Mouse (Mus musculus): Measurements from ENCODE around the gene Fut8. TPM values are rescaled to one million over a fixed set of nuclear protein-coding genes. Genes with fewer than 3 reads are reported as not detected.

The Fut8 gene
- polyA plus RNA-seq, 1 experiment from 2014 or later: 29.6 TPM

- Histone ChIP-seq H3K36me3 (ENCODE audit: insufficient read depth, low read length) (no peaks in the 10 kb centered on the region), H3K4me1 (replicated peaks; ENCODE audit: insufficient read depth, low read length) (no peaks in the 10 kb centered on the region), H3K9me3 (replicated peaks; ENCODE audit: low read length) (no peaks in the 10 kb centered on the region), H3K9ac (ENCODE audit: low read depth, low read length) (no peak overlapping the region), H3K27me3 (ENCODE audit: insufficient read depth, low read length) (no peaks in the 10 kb centered on the region), H3K27ac (no peak overlapping the region), H3K4me2 (ENCODE audit: low read length) (no peak overlapping the region), H3K4me3 (replicated peaks; ENCODE audit: low read depth, low read length) (no peak overlapping the region)
- no peak for DNase-seq (ENCODE audit: low spot score)
- 83% methylated on average over 3 of the region's 3 CpGs for WGBS
- no peak for ATAC-seq (replicated peaks; ENCODE audit: low FRiP score, low read depth)
- no peak for TF ChIP-seq CTCF (IDR thresholded peaks at IDR 0.05; ENCODE audit: low read depth)
These were observed 68.9 kb downstream of the Fut8 start for GRCm38 (mm10) chr12:77306759-77307314.

- Histone ChIP-seq H3K27ac (no peak overlapping the region), H3K9ac (ENCODE audit: low read depth, low read length) (no peak overlapping the region), H3K27me3 (ENCODE audit: insufficient read depth, low read length) (no peaks in the 10 kb centered on the region), H3K4me1 (replicated peaks; ENCODE audit: insufficient read depth, low read length) (no peaks in the 10 kb centered on the region), H3K4me2 (ENCODE audit: low read length) (no peak overlapping the region), H3K4me3 (replicated peaks; ENCODE audit: low read depth, low read length) (no peak overlapping the region), H3K9me3 (replicated peaks; ENCODE audit: low read length) (no peaks in the 10 kb centered on the region), H3K36me3 (ENCODE audit: insufficient read depth, low read length) (no peaks in the 10 kb centered on the region)
- no peak for TF ChIP-seq CTCF (IDR thresholded peaks at IDR 0.05; ENCODE audit: low read depth)
- no peak for ATAC-seq (replicated peaks; ENCODE audit: low FRiP score, low read depth)
- DNase-seq (ENCODE audit: low spot score): no peak
These were observed 71.6 kb downstream of the Fut8 start for GRCm38 (mm10) chr12:77309507-77309906.

GRCm38 (mm10) chr12:77313502-77313901 is 75.6 kb downstream of the Fut8 start:
- H3K27me3 ChIP-seq (ENCODE audit: insufficient read depth, low read length): no peaks in the 10 kb centered on the region
- TF ChIP-seq CTCF (IDR thresholded peaks at IDR 0.05; ENCODE audit: low read depth): no peak
- no peak overlapping the region for H3K9ac ChIP-seq (ENCODE audit: low read depth, low read length)
- no peaks in the 10 kb centered on the region for H3K4me1 ChIP-seq (replicated peaks; ENCODE audit: insufficient read depth, low read length)
- H3K4me2 ChIP-seq (ENCODE audit: low read length): no peak overlapping the region
- H3K36me3 ChIP-seq (ENCODE audit: insufficient read depth, low read length): no peaks in the 10 kb centered on the region
- H3K27ac ChIP-seq: no peak overlapping the region
- no peak overlapping the region for H3K4me3 ChIP-seq (replicated peaks; ENCODE audit: low read depth, low read length)
- no peak for ATAC-seq (replicated peaks; ENCODE audit: low FRiP score, low read depth)
- no peak for DNase-seq (ENCODE audit: low spot score)
- H3K9me3 ChIP-seq (replicated peaks; ENCODE audit: low read length): no peaks in the 10 kb centered on the region

GRCm38 (mm10) chr12:77324142-77324541 is 86.2 kb downstream of the Fut8 start:
- no peaks in the 10 kb centered on the region for H3K4me1 ChIP-seq (replicated peaks; ENCODE audit: insufficient read depth, low read length)
- H3K4me3 ChIP-seq (replicated peaks; ENCODE audit: low read depth, low read length): no peak overlapping the region
- ATAC-seq (replicated peaks; ENCODE audit: low FRiP score, low read depth) (no peak), DNase-seq (ENCODE audit: low spot score) (no peak)
- no peaks in the 10 kb centered on the region for H3K9me3 ChIP-seq (replicated peaks; ENCODE audit: low read length)
- no peak for TF ChIP-seq CTCF (IDR thresholded peaks at IDR 0.05; ENCODE audit: low read depth)
- no peak overlapping the region for H3K9ac ChIP-seq (ENCODE audit: low read depth, low read length)
- H3K27ac ChIP-seq: no peak overlapping the region
- H3K36me3 ChIP-seq (ENCODE audit: insufficient read depth, low read length): no peaks in the 10 kb centered on the region
- no peak overlapping the region for H3K4me2 ChIP-seq (ENCODE audit: low read length)
- no peaks in the 10 kb centered on the region for H3K27me3 ChIP-seq (ENCODE audit: insufficient read depth, low read length)
- 69% methylated on average over 3 of the region's 3 CpGs for WGBS

- Histone ChIP-seq H3K27me3 (ENCODE audit: insufficient read depth, low read length) (no peaks in the 10 kb centered on the region), H3K4me1 (replicated peaks; ENCODE audit: insufficient read depth, low read length) (no peaks in the 10 kb centered on the region), H3K4me3 (replicated peaks; ENCODE audit: low read depth, low read length) (no peak overlapping the region), H3K27ac (no peak overlapping the region), H3K36me3 (ENCODE audit: insufficient read depth, low read length) (no peaks in the 10 kb centered on the region), H3K4me2 (ENCODE audit: low read length) (no peak overlapping the region), H3K9ac (ENCODE audit: low read depth, low read length) (no peak overlapping the region), H3K9me3 (replicated peaks; ENCODE audit: low read length) (no peaks in the 10 kb centered on the region)
- ATAC-seq (replicated peaks; ENCODE audit: low FRiP score, low read depth) (no peak), DNase-seq (ENCODE audit: low spot score) (peak; percentile 12)
- 63% methylated on average over 1 of the region's 1 CpGs for WGBS
- TF ChIP-seq CTCF (IDR thresholded peaks at IDR 0.05; ENCODE audit: low read depth): no peak
These were observed 108.6 kb downstream of the Fut8 start for GRCm38 (mm10) chr12:77346521-77346920.

GRCm38 (mm10) chr12:77349543-77349942 is 111.6 kb downstream of the Fut8 start:
- DNase-seq (ENCODE audit: low spot score) (no peak), ATAC-seq (replicated peaks; ENCODE audit: low FRiP score, low read depth) (no peak)
- no peak overlapping the region for H3K4me2 ChIP-seq (ENCODE audit: low read length)
- TF ChIP-seq CTCF (IDR thresholded peaks at IDR 0.05; ENCODE audit: low read depth): no peak
- H3K9me3 ChIP-seq (replicated peaks; ENCODE audit: low read length): no peaks in the 10 kb centered on the region
- H3K4me1 ChIP-seq (replicated peaks; ENCODE audit: insufficient read depth, low read length): no peaks in the 10 kb centered on the region
- no peaks in the 10 kb centered on the region for H3K27me3 ChIP-seq (ENCODE audit: insufficient read depth, low read length)
- no peak overlapping the region for H3K27ac ChIP-seq
- no peak overlapping the region for H3K4me3 ChIP-seq (replicated peaks; ENCODE audit: low read depth, low read length)
- no peak overlapping the region for H3K9ac ChIP-seq (ENCODE audit: low read depth, low read length)
- H3K36me3 ChIP-seq (ENCODE audit: insufficient read depth, low read length): no peaks in the 10 kb centered on the region

GRCm38 (mm10) chr12:77415720-77416119 is 177.8 kb downstream of the Fut8 start:
- 94% methylated on average over 1 of the region's 1 CpGs for WGBS

More at GRCm38 (mm10) chr12:77415720-77416119, 177.8 kb downstream of the Fut8 start:
- Histone ChIP-seq H3K4me3 (replicated peaks; ENCODE audit: low read depth, low read length) (no peak overlapping the region), H3K36me3 (ENCODE audit: insufficient read depth, low read length) (no peaks in the 10 kb centered on the region), H3K9ac (ENCODE audit: low read depth, low read length) (no peak overlapping the region), H3K9me3 (replicated peaks; ENCODE audit: low read length) (no peaks in the 10 kb centered on the region), H3K27me3 (ENCODE audit: insufficient read depth, low read length) (no peaks in the 10 kb centered on the region), H3K27ac (no peak overlapping the region), H3K4me2 (ENCODE audit: low read length) (no peak overlapping the region), H3K4me1 (replicated peaks; ENCODE audit: insufficient read depth, low read length) (no peaks in the 10 kb centered on the region)
- TF ChIP-seq CTCF (IDR thresholded peaks at IDR 0.05; ENCODE audit: low read depth): no peak
- no peak for DNase-seq (ENCODE audit: low spot score)
- ATAC-seq (replicated peaks; ENCODE audit: low FRiP score, low read depth): no peak

Data from kidney, postnatal 0 days (tissue).